In the genomic region with DNA sequence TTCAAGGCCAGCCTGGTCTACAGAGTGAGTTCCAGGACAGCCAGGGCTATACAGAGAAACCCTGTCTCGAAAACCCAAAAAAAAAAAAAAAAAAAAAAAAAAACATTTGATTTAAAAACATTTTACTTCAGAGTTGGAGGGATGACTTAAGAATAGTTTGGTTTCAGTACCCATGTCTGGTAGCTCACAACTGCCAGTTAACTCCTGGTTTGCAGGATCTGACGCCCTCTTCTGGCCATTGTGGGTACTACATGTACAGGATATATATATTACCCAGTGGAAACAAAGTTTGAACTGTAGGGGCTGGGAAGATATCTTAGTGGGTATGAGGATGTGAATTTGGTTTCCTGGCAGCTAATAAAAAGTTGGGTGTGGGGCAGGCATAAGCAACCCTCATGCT, we compare ENCODE assay signal across 9 mouse cellular contexts. TPM values are rescaled to one million over a fixed set of nuclear protein-coding genes. Genes with fewer than 3 reads are reported as not detected.
DNase-seq lines count a peak whose midpoint lies in the region; ATAC-seq and TF ChIP-seq lines count a peak whose summit lies in the region.
"Had no signal": no experiment of that assay in that cellular context is flagged by ENCODE, and none has a peak within 500 bp of the region (broad histone marks: within the 10 kb centered on the region; RNA-seq: fewer than 3 reads in every experiment).

No protein-coding gene starts in this region.

- H3K4me1 ChIP-seq in ES-E14 (ENCODE audit: control insufficient read depth in 2 of 2, insufficient read depth in 2 of 2, low read length in 2 of 2, poor library complexity in 1 of 2), result peaks cover 0 to 4% of the 10 kb centered on the region in 2 experiments; a peak in 1 of 4 replicates

- in situ Hi-C loops in ES-E14 (cut with MboI; ENCODE audit: low sequenced_read_pairs in 2 of 2, unreplicated experiment in 2 of 2), result no loop called here

- no peak overlapping the region for H3K4me3 ChIP-seq in ES-E14 (ENCODE audit: insufficient read depth in 1 of 2, low read depth in 1 of 2, low read length in 2 of 2, poor library complexity in 1 of 2, severe bottlenecking in 1 of 2)
- H3K4me3 ChIP-seq: liver, embryonic 15.5 days had no signal

- no peaks in the 10 kb centered on the region for H3K9me3 ChIP-seq in ES-E14 (ENCODE audit: control insufficient read depth, insufficient read depth, low read depth, low read length)
- H3K9me3 ChIP-seq: liver, embryonic 15.5 days had no signal

- H3K9ac ChIP-seq in ES-E14 (ENCODE audit: insufficient read depth, low read depth, low read length, poor library complexity, severe bottlenecking), result no peak overlapping the region
- H3K9ac ChIP-seq: liver, embryonic 15.5 days had no signal

- intact Hi-C loops in left cerebral cortex, postnatal 14 days (cut with DNase I), result no loop called here

- H3K27ac ChIP-seq in ES-E14 (ENCODE audit: insufficient read depth, low read depth, low read length, poor library complexity, severe bottlenecking), result no peak overlapping the region
- H3K27ac ChIP-seq: liver, embryonic 15.5 days had no signal

- DNase-seq in cerebellum, postnatal 14 days, result peak; percentile 42 to 75
- DNase-seq in cerebellum, adult 8-10 months, result no peak
- peak; percentile 66 to 85 for DNase-seq in left cerebral cortex, postnatal 14 days (ENCODE audit: low spot score in 2 of 2)
- DNase-seq in left cerebral cortex, adult 11 months (ENCODE audit: low spot score), result no peak
- no peak for DNase-seq in ES-E14 (ENCODE audit: low read depth, low spot score)
- no peak for DNase-seq in gastrocnemius, postnatal 4 days (ENCODE audit: low spot score in 2 of 2)

- peaks cover 3% of the 10 kb centered on the region; the same call in 1 of the 2 replicates for H3K36me3 ChIP-seq in ES-E14 (ENCODE audit: control insufficient read depth, insufficient read depth, low read length, poor library complexity, severe bottlenecking)
- H3K36me3 ChIP-seq: liver, embryonic 15.5 days had no signal

- ATAC-seq in megakaryocyte-erythroid progenitor cell, adult 5-6 weeks (replicated peaks; ENCODE audit: low FRiP score, low TSS enrichment, poor library complexity, severe bottlenecking), result 0 out of 2 replicates have a peak, but pooled peaks have one; percentile 9
- ATAC-seq in megakaryocyte, adult 5-6 weeks (ENCODE audit: poor library complexity, severe bottlenecking), result no peak

TF ChIP-seq in ES-E14, 5 proteins besides CTCF, POLR2A, EP300 and RAD21:
- TF ChIP-seq ZNF384 (IDR thresholded peaks at IDR 0.05; ENCODE audit: low read depth, low read length), result peak; percentile 86
- no peak for TF ChIP-seq ZC3H11A (IDR thresholded peaks at IDR 0.05; ENCODE audit: borderline replicate concordance, low read depth, low read length)
TF ChIP-seq in ES-E14: peak in this region for 1.

RNA-seq across cellular contexts. Expression of a gene that starts 27.0 kb away (rescaled TPM):
- total RNA-seq in left cerebral cortex, postnatal 14 days (2021), result 10 to 100 TPM; 17.4 to 20.5 TPM
- total RNA-seq in ES-E14 (2012; rRNA removed), result 5.3 and 5.6 TPM in 2 replicates
- 0.46 TPM in 1 of 2 replicates, not detected in the other for total RNA-seq in megakaryocyte-erythroid progenitor cell, adult 5-6 weeks (2014; fragmentation: Nextera tagmentation)
- total RNA-seq in megakaryocyte-erythroid progenitor cell, adult 5-6 weeks (2017), result 1.3 TPM in 1 of 2 replicates, not detected in the other
- under 1 TPM; 0.39 to 0.62 TPM for total RNA-seq in gastrocnemius, postnatal 4 days (2021)
- total RNA-seq in megakaryocyte, adult 5-6 weeks (2015), result 2.5 and 4.4 TPM in 2 replicates
- 3.0 and 4.4 TPM in 2 replicates for total RNA-seq in megakaryocyte, adult 5-6 weeks (2017)

RNA-seq across cellular contexts. Expression of a gene that starts 46.1 kb away (rescaled TPM):
- 10 to 100 TPM; 24.8 to 27.4 TPM for total RNA-seq in left cerebral cortex, postnatal 14 days (2021)
- total RNA-seq in ES-E14 (2012; rRNA removed), result 19.4 and 21.2 TPM in 2 replicates
- total RNA-seq in megakaryocyte-erythroid progenitor cell, adult 5-6 weeks (2014; fragmentation: Nextera tagmentation), result 24.7 and 25.7 TPM in 2 replicates
- 14.9 and 15.7 TPM in 2 replicates for total RNA-seq in megakaryocyte-erythroid progenitor cell, adult 5-6 weeks (2017)
- total RNA-seq in gastrocnemius, postnatal 4 days (2021), result 10 to 100 TPM; 13.9 to 14.2 TPM
- total RNA-seq in megakaryocyte, adult 5-6 weeks (2015), result 6.4 and 6.8 TPM in 2 replicates
- 7.8 and 11.1 TPM in 2 replicates for total RNA-seq in megakaryocyte, adult 5-6 weeks (2017)

RNA-seq across cellular contexts. Expression of a gene that starts 48.7 kb away (rescaled TPM):
- 10 to 100 TPM; 49.0 to 63.8 TPM for total RNA-seq in left cerebral cortex, postnatal 14 days (2021)
- total RNA-seq in ES-E14 (2012; rRNA removed), result 9.9 and 14.7 TPM in 2 replicates
- total RNA-seq in megakaryocyte-erythroid progenitor cell, adult 5-6 weeks (2014; fragmentation: Nextera tagmentation), result 23.0 and 24.6 TPM in 2 replicates
- total RNA-seq in megakaryocyte-erythroid progenitor cell, adult 5-6 weeks (2017), result 5.6 and 13.0 TPM in 2 replicates
- 10 to 100 TPM; 14.5 to 15.0 TPM for total RNA-seq in gastrocnemius, postnatal 4 days (2021)
- 5.1 and 10.1 TPM in 2 replicates for total RNA-seq in megakaryocyte, adult 5-6 weeks (2015)
- 4.7 and 7.2 TPM in 2 replicates for total RNA-seq in megakaryocyte, adult 5-6 weeks (2017)

Comparison
In these comparisons a context has a peak if more than half of its experiments do, and no peak if none do; other contexts are left out.
1. DNase-seq: peak in cerebellum, postnatal 14 days (2 of 2) and left cerebral cortex, postnatal 14 days (2 of 2); none in cerebellum, adult 8-10 months (single experiment), left cerebral cortex, adult 11 months (single experiment), ES-E14 (single experiment) and gastrocnemius, postnatal 4 days (0 of 2).